Mouse (Mus musculus) testis, adult 2 months (tissue): ENCODE measurements around the gene Tmem104.

Source experiments
- CTCF ChIP-seq: fragments of 200-500 bp; IDR thresholded peaks from 2 replicates; pipeline ENCODE4 v1.5.1; 2012; ENCODE audit warnings: low read depth, mild to moderate bottlenecking, inconsistent platforms, low read length, moderate library complexity; ENCODE audit not compliant: control insufficient read depth, insufficient read depth, insufficient replicate concordance
- POLR2A ChIP-seq: fragments of 200-500 bp; IDR thresholded peaks from 2 replicates; pipeline ENCODE4 v1.6.1; 2012; ENCODE audit warnings: low read depth, mild to moderate bottlenecking, inconsistent platforms, low read length, moderate library complexity; ENCODE audit not compliant: control insufficient read depth

GRCm38 (mm10) chr11:115243783-115244182, 56.5 kb downstream of the Tmem104 start:
- no peak for TF ChIP-seq POLR2A
- TF ChIP-seq CTCF = no peak
